ENCODE assay signal across 9 mouse cellular contexts in the genomic region with DNA sequence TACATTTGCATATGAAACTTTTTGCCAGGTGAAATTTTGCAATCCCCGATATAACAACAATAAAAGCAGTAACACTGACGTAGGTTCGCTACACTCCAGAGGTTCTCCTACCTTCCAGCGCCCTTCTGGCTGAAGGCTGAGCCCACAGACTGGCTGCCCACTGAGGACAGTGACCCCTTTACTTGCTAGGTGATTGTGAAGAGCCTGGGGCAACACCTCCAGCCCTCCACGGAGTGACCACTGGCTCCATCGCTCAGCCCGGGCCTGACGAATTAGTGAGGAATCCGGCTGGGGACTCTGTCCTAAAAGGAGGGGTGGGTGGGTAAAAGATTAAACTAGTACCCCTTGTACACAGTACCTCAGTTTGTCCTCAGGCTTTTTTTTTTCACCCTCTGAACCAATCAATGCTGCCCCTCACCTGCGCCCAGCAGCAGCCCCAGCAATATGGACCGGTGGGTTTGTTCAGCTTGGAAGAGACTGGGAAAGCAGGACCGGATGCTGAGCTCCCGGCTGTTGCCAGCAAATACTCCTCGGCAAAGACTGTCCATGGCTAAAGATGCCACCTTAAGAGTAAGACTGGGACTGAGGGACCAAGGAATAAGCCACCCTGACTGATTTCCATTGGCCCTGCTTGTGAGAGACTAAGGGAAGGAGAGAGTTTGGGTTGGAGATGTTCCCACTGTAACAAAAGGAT. TPM values are rescaled to one million over a fixed set of nuclear protein-coding genes. Genes with fewer than 3 reads are reported as not detected.
A peak's percentile ranks its signal among the peaks of the same experiment; 100 is the strongest.
DNase-seq lines count a peak whose midpoint lies in the region; ATAC-seq and TF ChIP-seq lines count a peak whose summit lies in the region.
"Had no signal": no experiment of that assay in that cellular context is flagged by ENCODE, and none has a peak within 500 bp of the region (broad histone marks: within the 10 kb centered on the region; RNA-seq: fewer than 3 reads in every experiment).

No protein-coding gene starts in this region.

- DNase-seq in forebrain, embryonic 10.5 days (ENCODE audit: extremely low spot score, low spot score), result no peak
- no peak for DNase-seq in kidney, adult 9 months
- no peak for DNase-seq in stomach, postnatal 0 days (ENCODE audit: low spot score)
- DNase-seq in left cerebral cortex, postnatal 10 days (ENCODE audit: extremely low spot score in 1 of 2, low spot score in 2 of 2), result no peak

- H3K4me3 ChIP-seq in forebrain, embryonic 10.5 days, result peak overlapping the region; percentile 67
- no peak overlapping the region for H3K4me3 ChIP-seq in forebrain, embryonic 15.5 days
- H3K4me3 ChIP-seq in kidney, embryonic 14.5 days (ENCODE audit: low read length), result peak overlapping the region; percentile 57
- H3K4me3 ChIP-seq in stomach, embryonic 14.5 days (ENCODE audit: low read depth, low read length), result peak overlapping the region; percentile 45; the same call in 1 of the 2 replicates
- H3K4me3 ChIP-seq in stomach, postnatal 0 days (ENCODE audit: low read depth, low read length), result no peak overlapping the region
- H3K4me3 ChIP-seq in stomach, embryonic 15.5 days (replicated peaks), result no peak overlapping the region

- intact Hi-C loops in left cerebral cortex, postnatal 10 days (cut with DNase I), result no loop called here

- H3K9ac ChIP-seq in forebrain, embryonic 15.5 days (replicated peaks), result no peak overlapping the region
- peak overlapping the region; percentile 65; the same call in 1 of the 2 replicates for H3K9ac ChIP-seq in kidney, embryonic 14.5 days (ENCODE audit: low read depth, low read length)
- no peak overlapping the region for H3K9ac ChIP-seq in stomach, embryonic 14.5 days (replicated peaks; ENCODE audit: low read depth, low read length)
- H3K9ac ChIP-seq in stomach, postnatal 0 days (ENCODE audit: low read length), result no peak overlapping the region
- no peak overlapping the region for H3K9ac ChIP-seq in stomach, embryonic 15.5 days

- H3K9me3 ChIP-seq in forebrain, embryonic 10.5 days, result no peaks in the 10 kb centered on the region
- no peaks in the 10 kb centered on the region for H3K9me3 ChIP-seq in forebrain, embryonic 15.5 days
- H3K9me3 ChIP-seq in kidney, embryonic 14.5 days (ENCODE audit: control insufficient read depth, low read length), result no peaks in the 10 kb centered on the region
- H3K9me3 ChIP-seq in stomach, embryonic 14.5 days (ENCODE audit: control insufficient read depth, low read depth, low read length), result no peaks in the 10 kb centered on the region
- no peaks in the 10 kb centered on the region for H3K9me3 ChIP-seq in stomach, postnatal 0 days (ENCODE audit: control insufficient read depth, low read length)
- H3K9me3 ChIP-seq in stomach, embryonic 15.5 days, result no peaks in the 10 kb centered on the region

- ATAC-seq in forebrain, embryonic 15.5 days (replicated peaks), result no peak
- ATAC-seq in kidney, embryonic 14.5 days (ENCODE audit: low FRiP score, low TSS enrichment), result no peak
- ATAC-seq in stomach, embryonic 14.5 days (ENCODE audit: insufficient number of reproducible peaks, insufficient read depth, low FRiP score, low read depth), result no peak
- ATAC-seq in stomach, postnatal 0 days (ENCODE audit: low FRiP score, low TSS enrichment), result no peak
- ATAC-seq in stomach, embryonic 15.5 days (ENCODE audit: insufficient read depth, low FRiP score, low read depth), result no peak
- ATAC-seq: lung, postnatal 0 days had no signal

- WGBS in forebrain, embryonic 10.5 days, result 86% methylated on average over 14 of the region's 14 CpGs
- WGBS in forebrain, embryonic 15.5 days, result 92% methylated on average over 14 of the region's 14 CpGs
- WGBS in kidney, embryonic 14.5 days, result 87% methylated on average over 14 of the region's 14 CpGs
- WGBS in stomach, embryonic 14.5 days, result 89% methylated on average over 14 of the region's 14 CpGs
- WGBS in stomach, postnatal 0 days, result 86% methylated on average over 14 of the region's 14 CpGs
- WGBS in stomach, embryonic 15.5 days, result 90% methylated on average over 14 of the region's 14 CpGs

- no peak for TF ChIP-seq CTCF in stomach, postnatal 0 days (IDR thresholded peaks at IDR 0.05; ENCODE audit: low read depth)

- no peak overlapping the region for H3K4me2 ChIP-seq in forebrain, embryonic 15.5 days (replicated peaks)
- H3K4me2 ChIP-seq in kidney, embryonic 14.5 days (replicated peaks; ENCODE audit: low read depth, low read length), result peak overlapping the region; percentile 52; the same call in 1 of the 2 replicates
- H3K4me2 ChIP-seq in stomach, embryonic 14.5 days (replicated peaks; ENCODE audit: low read depth, low read length), result no peak overlapping the region
- no peak overlapping the region for H3K4me2 ChIP-seq in stomach, postnatal 0 days (replicated peaks; ENCODE audit: low read depth)
- H3K4me2 ChIP-seq in stomach, embryonic 15.5 days, result peak overlapping the region; percentile 81; the same call in 1 of the 2 replicates

- peaks cover 31% of the 10 kb centered on the region for H3K4me1 ChIP-seq in forebrain, embryonic 10.5 days
- peaks cover 25% of the 10 kb centered on the region for H3K4me1 ChIP-seq in forebrain, embryonic 15.5 days
- H3K4me1 ChIP-seq in kidney, embryonic 14.5 days (ENCODE audit: control insufficient read depth, insufficient read depth, low read length), result peaks cover 13% of the 10 kb centered on the region; the same call in 1 of the 2 replicates
- H3K4me1 ChIP-seq in stomach, embryonic 14.5 days (ENCODE audit: control insufficient read depth, insufficient read depth, low read length), result peaks cover 15% of the 10 kb centered on the region
- 0 out of 2 replicates have a peak, but pooled peaks cover 2% of the 10 kb centered on the region for H3K4me1 ChIP-seq in stomach, postnatal 0 days (replicated peaks; ENCODE audit: control insufficient read depth, insufficient read depth)
- H3K4me1 ChIP-seq in stomach, embryonic 15.5 days, result peaks cover 12% of the 10 kb centered on the region

- H3K36me3 ChIP-seq in forebrain, embryonic 10.5 days (replicated peaks), result peaks cover 76% of the 10 kb centered on the region
- H3K36me3 ChIP-seq in forebrain, embryonic 15.5 days, result peaks cover 54% of the 10 kb centered on the region
- peaks cover 59% of the 10 kb centered on the region for H3K36me3 ChIP-seq in kidney, embryonic 14.5 days (ENCODE audit: control insufficient read depth, insufficient read depth, low read length)
- peaks cover 64% of the 10 kb centered on the region for H3K36me3 ChIP-seq in stomach, embryonic 14.5 days (ENCODE audit: control insufficient read depth, insufficient read depth, low read length)
- peaks cover 27% of the 10 kb centered on the region for H3K36me3 ChIP-seq in stomach, postnatal 0 days (ENCODE audit: control insufficient read depth, insufficient read depth, low read length)
- peaks cover 41% of the 10 kb centered on the region for H3K36me3 ChIP-seq in stomach, embryonic 15.5 days

- no peak overlapping the region for H3K27ac ChIP-seq in forebrain, embryonic 10.5 days
- no peak overlapping the region for H3K27ac ChIP-seq in forebrain, embryonic 15.5 days (replicated peaks)
- no peak overlapping the region for H3K27ac ChIP-seq in kidney, embryonic 14.5 days (ENCODE audit: low read depth, low read length)
- H3K27ac ChIP-seq in stomach, embryonic 14.5 days (ENCODE audit: low read length), result no peak overlapping the region
- H3K27ac ChIP-seq in stomach, postnatal 0 days (replicated peaks), result no peak overlapping the region
- H3K27ac ChIP-seq in stomach, embryonic 15.5 days, result no peak overlapping the region

- TF ChIP-seq EP300 in stomach, postnatal 0 days (optimal IDR thresholded peaks at IDR 0.05), result no peak

- H3K27me3 ChIP-seq in forebrain, embryonic 10.5 days (ENCODE audit: poor library complexity, severe bottlenecking), result no peaks in the 10 kb centered on the region
- H3K27me3 ChIP-seq in forebrain, embryonic 15.5 days, result no peaks in the 10 kb centered on the region
- no peaks in the 10 kb centered on the region for H3K27me3 ChIP-seq in kidney, embryonic 14.5 days (ENCODE audit: control insufficient read depth, insufficient read depth, low read length)
- H3K27me3 ChIP-seq in stomach, embryonic 14.5 days (ENCODE audit: control insufficient read depth, insufficient read depth, low read length), result no peaks in the 10 kb centered on the region
- H3K27me3 ChIP-seq in stomach, postnatal 0 days (ENCODE audit: control insufficient read depth, insufficient read depth, low read length), result no peaks in the 10 kb centered on the region
- H3K27me3 ChIP-seq in stomach, embryonic 15.5 days (replicated peaks), result no peaks in the 10 kb centered on the region

RNA-seq across cellular contexts. Expression of a gene that starts 1.8 kb away (rescaled TPM):
- polyA plus RNA-seq in forebrain, embryonic 10.5 days (2016; fragmentation: Nextera tagmentation; extraction: Ambion mirVana), result 51.5 and 58.0 TPM in 2 replicates
- 46.5 and 53.1 TPM in 2 replicates for polyA plus RNA-seq in forebrain, embryonic 15.5 days (2015; fragmentation: Nextera tagmentation; extraction: Ambion mirVana)
- 43.7 and 58.1 TPM in 2 replicates for polyA plus RNA-seq in kidney, embryonic 14.5 days (2014; fragmentation: Nextera tagmentation; extraction: Ambion mirVana)
- polyA plus RNA-seq in stomach, embryonic 14.5 days (2014; fragmentation: Nextera tagmentation; extraction: Ambion mirVana), result 56.7 and 57.7 TPM in 2 replicates
- 16.8 and 21.3 TPM in 2 replicates for polyA plus RNA-seq in stomach, postnatal 0 days (2015; fragmentation: Nextera tagmentation; extraction: Ambion mirVana)
- 46.5 and 51.8 TPM in 2 replicates for polyA plus RNA-seq in stomach, embryonic 15.5 days (2015; fragmentation: Nextera tagmentation; extraction: Ambion mirVana)
- total RNA-seq in left cerebral cortex, postnatal 10 days (2021), result 10 to 100 TPM; 20.4 to 21.8 TPM

RNA-seq across cellular contexts. Expression of a gene that starts 8.6 kb away (rescaled TPM):
- polyA plus RNA-seq in forebrain, embryonic 10.5 days (2016; fragmentation: Nextera tagmentation; extraction: Ambion mirVana), result 94.1 and 95.9 TPM in 2 replicates
- 132 and 135 TPM in 2 replicates for polyA plus RNA-seq in forebrain, embryonic 15.5 days (2015; fragmentation: Nextera tagmentation; extraction: Ambion mirVana)
- 74.4 and 87.9 TPM in 2 replicates for polyA plus RNA-seq in kidney, embryonic 14.5 days (2014; fragmentation: Nextera tagmentation; extraction: Ambion mirVana)
- polyA plus RNA-seq in stomach, embryonic 14.5 days (2014; fragmentation: Nextera tagmentation; extraction: Ambion mirVana), result 68.8 and 70.6 TPM in 2 replicates
- 25.0 and 26.4 TPM in 2 replicates for polyA plus RNA-seq in stomach, postnatal 0 days (2015; fragmentation: Nextera tagmentation; extraction: Ambion mirVana)
- polyA plus RNA-seq in stomach, embryonic 15.5 days (2015; fragmentation: Nextera tagmentation; extraction: Ambion mirVana), result 67.8 and 69.8 TPM in 2 replicates
- 10 to 100 TPM; 51.5 to 53.4 TPM for total RNA-seq in left cerebral cortex, postnatal 10 days (2021)

RNA-seq across cellular contexts. Expression of a gene that starts 9.0 kb away (rescaled TPM):
- polyA plus RNA-seq in forebrain, embryonic 10.5 days (2016; fragmentation: Nextera tagmentation; extraction: Ambion mirVana), result 60.5 and 65.2 TPM in 2 replicates
- 107 and 111 TPM in 2 replicates for polyA plus RNA-seq in forebrain, embryonic 15.5 days (2015; fragmentation: Nextera tagmentation; extraction: Ambion mirVana)
- 69.9 and 79.2 TPM in 2 replicates for polyA plus RNA-seq in kidney, embryonic 14.5 days (2014; fragmentation: Nextera tagmentation; extraction: Ambion mirVana)
- polyA plus RNA-seq in stomach, embryonic 14.5 days (2014; fragmentation: Nextera tagmentation; extraction: Ambion mirVana), result 81.1 and 87.0 TPM in 2 replicates
- 32.9 and 34.2 TPM in 2 replicates for polyA plus RNA-seq in stomach, postnatal 0 days (2015; fragmentation: Nextera tagmentation; extraction: Ambion mirVana)
- polyA plus RNA-seq in stomach, embryonic 15.5 days (2015; fragmentation: Nextera tagmentation; extraction: Ambion mirVana), result 66.4 and 67.4 TPM in 2 replicates
- total RNA-seq in left cerebral cortex, postnatal 10 days (2021), result 10 to 100 TPM; 59.7 to 64.1 TPM

RNA-seq across cellular contexts. Expression of a gene that starts 15.7 kb away (rescaled TPM):
- polyA plus RNA-seq in forebrain, embryonic 10.5 days (2016; fragmentation: Nextera tagmentation; extraction: Ambion mirVana), result 94.3 and 98.6 TPM in 2 replicates
- 105 and 110 TPM in 2 replicates for polyA plus RNA-seq in forebrain, embryonic 15.5 days (2015; fragmentation: Nextera tagmentation; extraction: Ambion mirVana)
- 114 and 123 TPM in 2 replicates for polyA plus RNA-seq in kidney, embryonic 14.5 days (2014; fragmentation: Nextera tagmentation; extraction: Ambion mirVana)
- polyA plus RNA-seq in stomach, embryonic 14.5 days (2014; fragmentation: Nextera tagmentation; extraction: Ambion mirVana), result 118 and 130 TPM in 2 replicates
- 134 and 135 TPM in 2 replicates for polyA plus RNA-seq in stomach, postnatal 0 days (2015; fragmentation: Nextera tagmentation; extraction: Ambion mirVana)
- polyA plus RNA-seq in stomach, embryonic 15.5 days (2015; fragmentation: Nextera tagmentation; extraction: Ambion mirVana), result 94.9 and 115 TPM in 2 replicates
- total RNA-seq in left cerebral cortex, postnatal 10 days (2021), result 100 to 1,000 TPM; 110 to 114 TPM

RNA-seq across cellular contexts. Expression of a gene that starts 28.0 kb away (rescaled TPM):
- 270 and 274 TPM in 2 replicates for polyA plus RNA-seq in forebrain, embryonic 10.5 days (2016; fragmentation: Nextera tagmentation; extraction: Ambion mirVana)
- polyA plus RNA-seq in forebrain, embryonic 15.5 days (2015; fragmentation: Nextera tagmentation; extraction: Ambion mirVana), result 215 and 221 TPM in 2 replicates
- 229 and 293 TPM in 2 replicates for polyA plus RNA-seq in kidney, embryonic 14.5 days (2014; fragmentation: Nextera tagmentation; extraction: Ambion mirVana)
- polyA plus RNA-seq in stomach, embryonic 14.5 days (2014; fragmentation: Nextera tagmentation; extraction: Ambion mirVana), result 219 and 234 TPM in 2 replicates
- 210 and 218 TPM in 2 replicates for polyA plus RNA-seq in stomach, postnatal 0 days (2015; fragmentation: Nextera tagmentation; extraction: Ambion mirVana)
- polyA plus RNA-seq in stomach, embryonic 15.5 days (2015; fragmentation: Nextera tagmentation; extraction: Ambion mirVana), result 238 and 270 TPM in 2 replicates
- total RNA-seq in left cerebral cortex, postnatal 10 days (2021), result 100 to 1,000 TPM; 243 to 255 TPM

Comparison
In these comparisons a context has a peak if more than half of its experiments do, and no peak if none do; other contexts are left out.
1. H3K4me3 ChIP-seq: peak in forebrain, embryonic 10.5 days (single experiment), kidney, embryonic 14.5 days (single experiment) and stomach, embryonic 14.5 days (single experiment); none in forebrain, embryonic 15.5 days (single experiment), stomach, postnatal 0 days (single experiment) and stomach, embryonic 15.5 days (single experiment).
2. H3K4me2 ChIP-seq: peak in kidney, embryonic 14.5 days (single experiment) and stomach, embryonic 15.5 days (single experiment); none in forebrain, embryonic 15.5 days (single experiment), stomach, embryonic 14.5 days (single experiment) and stomach, postnatal 0 days (single experiment).